Comparison of ENCODE assay signal across 8 mouse cellular contexts in genomic region chr2:36214425-36214824, GRCm38 (mm10). TPM values are rescaled to one million over a fixed set of nuclear protein-coding genes. Genes with fewer than 3 reads are reported as not detected.
A peak's percentile ranks its signal among the peaks of the same experiment; 100 is the strongest.
DNase-seq lines count a peak whose midpoint lies in the region; ATAC-seq and TF ChIP-seq lines count a peak whose summit lies in the region.

No protein-coding gene starts in this region.

- H3K4me1 ChIP-seq in testis, adult 2 months (ENCODE audit: control insufficient read depth, insufficient read depth, low read length), result peaks cover 2% of the 10 kb centered on the region; the same call in 1 of the 2 replicates
- peaks cover 4% of the 10 kb centered on the region; the same call in 1 of the 2 replicates for H3K4me1 ChIP-seq in stomach, postnatal 0 days (replicated peaks; ENCODE audit: control insufficient read depth, insufficient read depth)
- H3K4me1 ChIP-seq in forebrain, embryonic 13.5 days, result peaks cover 14% of the 10 kb centered on the region

- TF ChIP-seq POLR2A in testis, adult 2 months (IDR thresholded peaks at IDR 0.05; ENCODE audit: control insufficient read depth, low read depth, low read length), result no peak

- TF ChIP-seq CTCF in gastrocnemius, adult 2 months (IDR thresholded peaks at IDR 0.05), result no peak
- TF ChIP-seq CTCF in testis, adult 2 months (IDR thresholded peaks at IDR 0.05; ENCODE audit: control insufficient read depth, insufficient read depth, insufficient replicate concordance, low read depth, low read length), result peak; percentile 18; the same call in 1 of the 2 replicates
- TF ChIP-seq CTCF in stomach, postnatal 0 days (IDR thresholded peaks at IDR 0.05; ENCODE audit: low read depth), result peak; percentile 75

- H3K9ac ChIP-seq in stomach, postnatal 0 days (ENCODE audit: low read length), result no peak overlapping the region
- H3K9ac ChIP-seq in forebrain, embryonic 13.5 days, result no peak overlapping the region

- DNase-seq in gastrocnemius, adult 2 months, result no peak
- DNase-seq in gastrocnemius, adult 8-10 months (ENCODE audit: low spot score in 2 of 2), result no peak
- DNase-seq in testis, postnatal 14 days (ENCODE audit: low spot score), result no peak
- peak; percentile 51 to 69 for DNase-seq in kidney, postnatal 4 days
- no peak for DNase-seq in stomach, postnatal 0 days (ENCODE audit: low spot score)
- no peak for DNase-seq in frontal cortex, postnatal 10 days (ENCODE audit: low spot score in 2 of 2)

- ATAC-seq in stomach, postnatal 0 days (ENCODE audit: low FRiP score, low TSS enrichment), result no peak; the same call in 1 of the 2 replicates
- ATAC-seq in forebrain, embryonic 13.5 days, result no peak

- intact Hi-C loops in gastrocnemius, adult 2 months (cut with DNase I), result loop anchor here (5.0 kb wide), 1 partner anchor 63 kb away; no protein-coding TSS in a partner anchor

- peak overlapping the region; percentile 52 for H3K4me3 ChIP-seq in gastrocnemius, adult 2 months
- no peak overlapping the region for H3K4me3 ChIP-seq in testis, adult 2 months (ENCODE audit: control insufficient read depth, low read depth, low read length)
- H3K4me3 ChIP-seq in stomach, postnatal 0 days (ENCODE audit: low read depth, low read length), result no peak overlapping the region
- no peak overlapping the region for H3K4me3 ChIP-seq in forebrain, embryonic 13.5 days

- peak overlapping the region; percentile 32; the same call in 1 of the 2 replicates for H3K4me2 ChIP-seq in stomach, postnatal 0 days (replicated peaks; ENCODE audit: low read depth)
- H3K4me2 ChIP-seq in forebrain, embryonic 13.5 days, result no peak overlapping the region

- H3K27ac ChIP-seq in gastrocnemius, adult 2 months, result no peak overlapping the region; the same call in 1 of the 2 replicates
- H3K27ac ChIP-seq in testis, adult 2 months (ENCODE audit: control insufficient read depth, insufficient read depth, low read depth, low read length), result no peak overlapping the region
- H3K27ac ChIP-seq in stomach, postnatal 0 days (replicated peaks), result no peak overlapping the region
- H3K27ac ChIP-seq in forebrain, embryonic 13.5 days, result no peak overlapping the region

- 65% methylated on average over 5 of the region's 5 CpGs for WGBS in stomach, postnatal 0 days
- WGBS in forebrain, embryonic 13.5 days, result 63% methylated on average over 5 of the region's 5 CpGs

- no peak for TF ChIP-seq EP300 in stomach, postnatal 0 days (optimal IDR thresholded peaks at IDR 0.05)

- no peaks in the 10 kb centered on the region for H3K36me3 ChIP-seq in testis, adult 2 months (ENCODE audit: control insufficient read depth, insufficient read depth, low read length)
- no peaks in the 10 kb centered on the region for H3K36me3 ChIP-seq in stomach, postnatal 0 days (ENCODE audit: control insufficient read depth, insufficient read depth, low read length)
- no peaks in the 10 kb centered on the region for H3K36me3 ChIP-seq in forebrain, embryonic 13.5 days (ENCODE audit: poor library complexity, severe bottlenecking)

- no peaks in the 10 kb centered on the region for H3K27me3 ChIP-seq in testis, adult 2 months (ENCODE audit: control insufficient read depth, insufficient read depth, low read length)
- H3K27me3 ChIP-seq in stomach, postnatal 0 days (ENCODE audit: control insufficient read depth, insufficient read depth, low read length), result peaks cover 3% of the 10 kb centered on the region; the same call in 1 of the 2 replicates
- H3K27me3 ChIP-seq in forebrain, embryonic 13.5 days, result peaks cover 34% of the 10 kb centered on the region

- H3K9me3 ChIP-seq in stomach, postnatal 0 days (ENCODE audit: control insufficient read depth, low read length), result no peaks in the 10 kb centered on the region
- H3K9me3 ChIP-seq in forebrain, embryonic 13.5 days (replicated peaks), result no peaks in the 10 kb centered on the region

RNA-seq across cellular contexts. Expression of gene Ptgs1, which starts 15.8 kb away (rescaled TPM):
- 1 to 10 TPM; 3.9 to 5.5 TPM for total RNA-seq in gastrocnemius, adult 2 months (2021)
- 1 to 10 TPM; 2.1 to 5.4 (median 2.4) TPM for total RNA-seq in gastrocnemius, adult 8-10 months (2022)
- 0.74 and 5.4 TPM in 2 replicates for polyA plus RNA-seq in testis, adult 2 months (2012; rRNA removed)
- 31.0 and 36.2 TPM in 2 replicates for polyA plus RNA-seq in stomach, postnatal 0 days (2015; fragmentation: Nextera tagmentation; extraction: Ambion mirVana)
- 2.2 and 2.4 TPM in 2 replicates for polyA plus RNA-seq in forebrain, embryonic 13.5 days (2015; fragmentation: Nextera tagmentation; extraction: Ambion mirVana)

Comparison
In these comparisons a context has a peak if more than half of its experiments do, and no peak if none do; other contexts are left out.
1. DNase-seq: peak in kidney, postnatal 4 days (2 of 2); none in gastrocnemius, adult 2 months (single experiment), gastrocnemius, adult 8-10 months (0 of 2), testis, postnatal 14 days (single experiment), stomach, postnatal 0 days (single experiment) and frontal cortex, postnatal 10 days (0 of 2).